Mouse (Mus musculus) CH12.LX (cell line): Measurements from ENCODE around the gene Lrmda.

Source experiments
- BHLHE40 ChIP-seq: IDR thresholded peaks from 2 replicates; pipeline ENCODE4 v1.6.1; 2011; ENCODE audit warnings: mild to moderate bottlenecking, low read depth, low read length, improper control_type of control experiment
- CHD2 ChIP-seq: IDR thresholded peaks from 2 replicates; pipeline ENCODE4 v1.6.1; 2011; ENCODE audit warnings: low read length, improper control_type of control experiment
- CTCF ChIP-seq, 2 experiments: IDR thresholded peaks in 1 of 2; conservative IDR thresholded peaks in 1 of 2; 2 replicates each; pipeline ENCODE4 v1.5.1; 2011 to 2012; ENCODE audit warnings: low read depth in 2 of 2, low read length in 2 of 2, improper control_type of control experiment in 1 of 2, inconsistent platforms in 1 of 2, mild to moderate bottlenecking in 1 of 2, moderate library complexity in 1 of 2
- E2F4 ChIP-seq: IDR thresholded peaks from 2 replicates; pipeline ENCODE4 v1.6.1; 2011; ENCODE audit warnings: low read depth, low read length, improper control_type of control experiment; ENCODE audit not compliant: insufficient replicate concordance
- EP300 ChIP-seq: IDR thresholded peaks from 2 replicates; pipeline ENCODE4 v1.6.1; 2011; ENCODE audit warnings: low read length, improper control_type of control experiment
- JUND ChIP-seq: conservative IDR thresholded peaks from 2 replicates; pipeline ENCODE4 v1.6.1; 2011; ENCODE audit warnings: low read depth, low read length, improper control_type of control experiment
- KAT2A ChIP-seq: IDR thresholded peaks from 2 replicates; pipeline ENCODE4 v1.6.1; 2012; ENCODE audit warnings: low read length, improper control_type of control experiment, inconsistent platforms; ENCODE audit not compliant: insufficient replicate concordance
- MAFK ChIP-seq: IDR thresholded peaks from 2 replicates; pipeline ENCODE4 v1.6.1; 2011; ENCODE audit warnings: low read length, improper control_type of control experiment; ENCODE audit not compliant: insufficient replicate concordance
- NELFE ChIP-seq: IDR thresholded peaks from 2 replicates; pipeline ENCODE4 v1.6.1; 2011; ENCODE audit warnings: low read depth, low read length, improper control_type of control experiment
- POLR2A ChIP-seq: IDR thresholded peaks from 2 replicates; pipeline ENCODE4 v1.6.1; 2011; ENCODE audit warnings: low read depth, mild to moderate bottlenecking, improper control_type of control experiment, low read length
- TCF12 ChIP-seq: IDR thresholded peaks from 2 replicates; pipeline ENCODE4 v1.6.1; 2014; ENCODE audit warnings: low read depth, mild to moderate bottlenecking, inconsistent platforms, low read length, improper control_type of control experiment
- USF2 ChIP-seq: conservative IDR thresholded peaks from 2 replicates; pipeline ENCODE4 v1.6.1; 2011; ENCODE audit warnings: low read depth, low read length, improper control_type of control experiment
- ZMIZ1 ChIP-seq: IDR thresholded peaks from 2 replicates; pipeline ENCODE4 v1.6.1; 2012; ENCODE audit warnings: low read depth, mild to moderate bottlenecking, inconsistent platforms, low read length, improper control_type of control experiment
- ZNF384 ChIP-seq: IDR thresholded peaks from 2 replicates; pipeline ENCODE4 v1.6.1; 2012; ENCODE audit warnings: low read depth, low read length, improper control_type of control experiment, inconsistent platforms

DNA sequence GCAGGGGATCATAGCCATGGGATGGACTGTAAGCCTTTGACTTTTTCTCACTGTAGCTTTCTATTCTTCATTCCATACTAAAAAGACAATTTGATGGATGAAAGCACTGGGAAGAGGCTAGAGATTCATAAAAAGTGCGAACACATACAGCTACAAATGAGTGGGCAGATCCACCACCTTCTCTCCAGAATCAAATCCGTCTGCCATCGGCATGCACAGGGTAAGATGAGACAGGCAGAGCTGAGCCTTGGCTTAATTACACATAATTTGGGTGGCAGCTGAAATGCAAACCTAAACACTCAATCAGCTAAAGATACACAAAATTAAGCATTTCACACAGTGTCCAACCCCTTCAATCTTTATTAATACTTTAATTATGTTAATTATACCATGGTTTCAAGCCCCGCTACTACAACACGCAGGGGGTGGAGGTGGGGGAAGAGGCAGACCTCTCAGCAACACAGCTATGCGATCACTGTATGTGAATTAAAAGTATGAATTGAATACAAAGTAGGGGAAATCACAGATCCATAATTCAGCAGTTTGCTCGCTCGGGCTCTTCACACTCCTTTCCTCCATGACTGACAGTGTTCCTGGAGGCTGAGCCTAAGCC is 709.2 kb downstream of the Lrmda start:
- TF ChIP-seq CTCF (conservative IDR thresholded peaks at IDR 0.05 in 1 of 2, IDR thresholded peaks at IDR 0.05 in 1 of 2; ENCODE audit: low read depth in 2 of 2, low read length in 2 of 2) (no peak), USF2 (no peak), BHLHE40 (no peak), ZMIZ1 (no peak), MAFK (no peak), EP300 (no peak), TCF12 (no peak), KAT2A (no peak), POLR2A (no peak), JUND (no peak), NELFE (no peak), E2F4 (no peak), CHD2 (no peak), ZNF384 (no peak)
